Mouse (Mus musculus) small intestine, adult 2 months (tissue): ENCODE measurements around the gene Drap1. TPM values are rescaled to one million over a fixed set of nuclear protein-coding genes. Genes with fewer than 3 reads are reported as not detected.

ENCODE experiments used
- H3K27ac ChIP-seq: fragments of 200-500 bp; 2 replicates; pipeline ENCODE4 v1.5.1; 2012; ENCODE audit warnings: low read depth, low read length, control low read depth, inconsistent platforms; ENCODE audit not compliant: insufficient read depth
- H3K27me3 ChIP-seq: fragments of 200-500 bp; 2 replicates; pipeline ENCODE4 v1.6.1; 2012; ENCODE audit warnings: mild to moderate bottlenecking, moderate library complexity, low read length, inconsistent platforms; ENCODE audit not compliant: control insufficient read depth, insufficient read depth
- H3K36me3 ChIP-seq: fragments of 200-500 bp; 2 replicates; pipeline ENCODE4 v1.6.1; 2012; ENCODE audit warnings: mild to moderate bottlenecking, low read length, control low read depth, inconsistent platforms; ENCODE audit not compliant: control insufficient read depth, insufficient read depth
- H3K4me1 ChIP-seq: fragments of 200-500 bp; 2 replicates; pipeline ENCODE4 v1.6.1; 2012; ENCODE audit warnings: low read length, inconsistent platforms, mixed read lengths; ENCODE audit not compliant: control insufficient read depth, insufficient read depth, insufficient read length
- H3K4me3 ChIP-seq: fragments of 200-500 bp; 2 replicates; pipeline ENCODE4 v1.5.1; 2012; ENCODE audit warnings: low read depth, mild to moderate bottlenecking, control low read depth, inconsistent platforms, low read length, moderate library complexity
- CTCF ChIP-seq: fragments of 200-500 bp; IDR thresholded peaks from 2 replicates; pipeline ENCODE4 v1.5.1; 2012; ENCODE audit warnings: low read depth, mild to moderate bottlenecking, control low read depth, inconsistent platforms, low read length, moderate library complexity, mixed read lengths; ENCODE audit not compliant: insufficient replicate concordance, insufficient read length; ENCODE audit errors: extremely low read depth
- POLR2A ChIP-seq: fragments of 200-500 bp; IDR thresholded peaks from 2 replicates; pipeline ENCODE4 v1.6.1; 2012; ENCODE audit warnings: low read depth, mild to moderate bottlenecking, control low read depth, inconsistent platforms, low read length, moderate library complexity
- WGBS: fragments of 180-500 bp; shearing (Covaris S2); methylation state at CpG from one replicate; pipeline ENCODE4 v1.1.7; 2018; 5-methylcytosine and 5-hydroxymethylcytosine counted together
- polyA plus RNA-seq: library from polyadenylated mRNA; depleted of rRNA; stranded (reverse); fragments of >200 nt; gene quantifications from 2 replicates; pipeline ENCODE4 v1.2.3, GENCODE M21; 2012

The Drap1 gene
- polyA plus RNA-seq, 1 experiment = 63.2 TPM

DNA sequence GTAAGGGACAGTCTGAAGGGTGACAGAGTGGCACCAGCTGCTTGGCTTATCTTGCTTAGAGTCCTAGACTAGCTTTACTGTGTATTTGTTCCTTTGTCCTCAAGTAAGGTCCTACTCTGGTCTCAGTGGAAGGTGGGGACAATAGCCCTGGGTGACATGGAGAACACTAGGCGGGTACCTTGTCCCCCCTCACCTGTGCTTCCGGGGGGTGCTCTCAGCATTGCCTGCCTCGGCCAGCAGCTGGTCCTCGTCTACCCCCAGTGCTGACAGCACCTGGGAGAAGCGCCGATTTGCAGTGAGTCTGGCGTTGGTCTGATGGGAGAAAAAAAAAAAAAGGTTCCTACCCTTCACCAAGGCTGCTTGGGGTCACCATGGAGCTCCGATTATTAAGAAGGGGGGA lies 34.4 kb downstream of the Drap1 start:
- Histone ChIP-seq H3K36me3 (no peaks in the 10 kb centered on the region; the same call in 1 of the 2 replicates), H3K4me1 (peaks cover 11% of the 10 kb centered on the region; the same call in 1 of the 2 replicates), H3K4me3 (no peak overlapping the region), H3K27ac (peak overlapping the region; percentile 93), H3K27me3 (no peaks in the 10 kb centered on the region)
- TF ChIP-seq CTCF (no peak), POLR2A (no peak)
- whole genome bisulfite sequencing = 54% methylated on average over 8 of the region's 8 CpGs

DNA sequence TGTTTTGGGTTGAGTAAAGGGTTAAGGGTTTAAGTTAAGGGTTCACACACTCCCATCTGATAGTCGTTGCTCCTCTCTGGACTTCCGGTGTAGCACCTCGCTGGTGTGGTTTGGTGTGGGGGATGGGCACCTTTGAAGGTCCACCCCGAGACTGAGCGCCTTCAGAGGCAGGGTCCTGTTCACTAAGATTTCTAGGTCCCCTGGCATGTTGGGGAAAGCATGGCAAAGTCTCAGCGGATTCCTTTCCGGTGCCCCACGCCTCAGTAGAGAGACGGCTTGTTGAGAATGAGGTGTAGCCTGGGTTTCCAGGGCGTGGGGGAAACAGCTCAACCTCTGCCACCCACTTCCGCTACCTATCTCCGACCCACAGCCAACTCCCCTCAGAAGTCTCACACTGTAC lies 35.1 kb downstream of the Drap1 start:
- peaks cover 2% of the 10 kb centered on the region for H3K36me3 ChIP-seq
- 4% methylated on average over 12 of the region's 12 CpGs for WGBS
- peak overlapping the region; percentile 95 for H3K4me3 ChIP-seq
- H3K27me3 ChIP-seq = no peaks in the 10 kb centered on the region
- peaks cover 11% of the 10 kb centered on the region; the same call in 1 of the 2 replicates for H3K4me1 ChIP-seq
- TF ChIP-seq POLR2A = peak; percentile 29; the same call in 1 of the 2 replicates
- TF ChIP-seq CTCF = no peak
- peak overlapping the region; percentile 93 for H3K27ac ChIP-seq

DNA sequence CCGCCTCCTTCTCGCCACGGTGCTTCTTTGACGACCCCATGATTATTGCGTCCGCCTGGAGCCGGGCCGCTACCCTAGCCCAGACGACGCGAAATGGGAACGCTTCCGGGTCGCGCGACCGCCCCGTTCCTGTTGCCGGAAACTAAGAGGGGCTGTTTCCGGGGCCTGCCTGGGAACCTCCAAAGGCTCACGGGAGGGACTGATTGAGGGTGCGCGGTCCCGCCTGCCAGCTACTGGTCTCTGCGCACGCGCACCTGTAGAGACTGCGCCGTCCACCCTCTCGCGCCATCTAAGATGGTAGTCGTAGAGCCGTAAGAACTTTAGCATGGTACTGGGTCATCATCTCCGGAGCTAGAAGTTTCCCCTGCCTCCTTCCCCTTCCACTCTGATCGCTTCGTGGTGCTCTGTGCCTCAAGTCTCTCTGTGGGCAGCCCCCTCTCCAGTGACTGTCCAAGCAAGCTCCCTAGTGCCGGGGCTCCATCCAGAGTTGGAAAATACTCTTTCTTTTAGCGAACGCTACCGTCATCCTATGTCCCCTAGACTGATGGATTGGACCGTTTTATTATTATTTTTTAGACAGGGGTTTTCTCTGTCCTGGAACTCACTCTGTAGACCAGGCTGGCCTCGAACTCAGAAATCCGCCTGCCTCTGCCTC lies 36.1 kb downstream of the Drap1 start, which contains the start of gene Sart1:
TSS of gene Sart1 (minus strand) at position 116 of the 655 bp plus-strand sequence.
- no peak for TF ChIP-seq CTCF
- TF ChIP-seq POLR2A = peak; percentile 85; the same call in 1 of the 2 replicates
- Histone ChIP-seq H3K4me1 (peaks cover 11% of the 10 kb centered on the region; the same call in 1 of the 2 replicates), H3K27ac (peak within 1 kb of the TSS; percentile 93), H3K36me3 (peaks cover 12% of the 10 kb centered on the region), H3K4me3 (peak within 1 kb of the TSS; percentile 95), H3K27me3 (no peaks in the 10 kb centered on the region)
- WGBS = under 1% methylated on average over 43 of the region's 43 CpGs

DNA sequence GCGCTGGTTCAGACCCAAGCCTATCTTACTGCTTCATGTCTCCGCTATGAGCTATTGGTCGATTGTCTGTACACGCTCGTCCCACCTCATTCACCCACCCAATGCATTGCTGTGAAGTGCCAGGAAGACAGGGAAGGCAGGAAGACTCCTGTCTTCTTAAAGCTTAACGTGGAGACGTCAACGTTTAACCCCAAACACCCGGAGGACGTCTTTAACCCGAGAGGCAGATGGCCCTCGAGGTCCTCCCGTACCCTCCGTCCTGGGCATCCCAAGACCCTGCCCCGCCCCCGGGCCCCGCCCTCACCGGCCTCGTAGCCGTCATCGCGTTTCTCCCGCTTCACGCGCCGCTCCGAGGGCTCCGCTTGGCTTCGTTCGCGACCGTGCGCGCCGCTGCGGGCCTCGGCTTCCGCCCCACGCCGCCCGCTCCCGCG lies 36.8 kb downstream of the Drap1 start:
- under 1% methylated on average over 43 of the region's 43 CpGs for WGBS
- H3K27me3 ChIP-seq = no peaks in the 10 kb centered on the region

DNA sequence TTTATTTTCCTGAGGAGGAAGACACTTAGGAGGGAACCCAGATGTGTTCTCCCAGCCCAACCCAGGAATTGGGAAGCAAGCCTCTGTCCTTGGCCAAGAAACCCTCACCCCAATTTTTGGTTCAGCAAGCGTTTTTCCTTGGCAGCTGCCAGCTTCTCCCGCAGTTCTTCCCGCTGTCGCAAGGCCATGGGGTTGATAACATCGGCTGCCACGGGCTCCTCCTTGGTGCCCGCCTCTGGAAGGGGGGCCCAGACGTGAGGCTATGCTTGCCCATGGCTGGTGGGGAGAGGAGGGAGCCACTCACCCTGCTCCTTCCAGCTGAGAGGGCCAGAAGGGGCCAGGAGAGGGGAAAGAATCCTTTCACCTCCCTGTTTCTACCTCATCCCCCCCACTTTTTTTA lies 40.1 kb downstream of the Drap1 start:
- H3K4me3 ChIP-seq = no peak overlapping the region
- peaks cover 5% of the 10 kb centered on the region; the same call in 1 of the 2 replicates for H3K4me1 ChIP-seq
- H3K27ac ChIP-seq = no peak overlapping the region
- H3K36me3 ChIP-seq = peaks cover 51% of the 10 kb centered on the region
- no peaks in the 10 kb centered on the region for H3K27me3 ChIP-seq
- WGBS = 88% methylated on average over 8 of the region's 8 CpGs
- TF ChIP-seq CTCF = no peak
- TF ChIP-seq POLR2A = no peak

More for the DNA sequence above, 36.8 kb downstream of the Drap1 start:
- Histone ChIP-seq H3K4me1 (peaks cover 11% of the 10 kb centered on the region; the same call in 1 of the 2 replicates), H3K27ac (peak overlapping the region; percentile 63), H3K4me3 (peak overlapping the region; percentile 95), H3K36me3 (peaks cover 19% of the 10 kb centered on the region)
- TF ChIP-seq CTCF (no peak), POLR2A (no peak)

DNA sequence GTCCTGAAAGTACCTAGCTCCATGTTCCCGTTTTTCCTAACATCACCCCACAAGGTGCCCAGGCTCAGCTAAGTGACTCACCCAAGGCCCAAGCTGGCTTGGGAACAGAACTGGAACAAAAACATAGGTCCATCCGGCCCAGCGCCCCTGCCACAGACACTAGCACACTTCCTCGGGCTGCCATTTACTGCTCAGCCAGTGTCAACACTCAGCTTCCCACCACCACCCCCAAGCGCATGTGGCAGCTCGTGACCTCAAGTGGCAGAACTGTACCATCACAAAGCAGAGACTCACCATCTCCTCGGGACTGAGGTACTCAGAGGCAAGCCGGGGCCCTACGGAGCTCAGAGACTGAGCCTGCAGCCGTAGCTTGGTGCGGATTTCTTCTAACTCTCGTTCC lies 41.5 kb downstream of the Drap1 start:
- peaks cover 65% of the 10 kb centered on the region for H3K36me3 ChIP-seq
- TF ChIP-seq POLR2A (no peak), CTCF (no peak)

DNA sequence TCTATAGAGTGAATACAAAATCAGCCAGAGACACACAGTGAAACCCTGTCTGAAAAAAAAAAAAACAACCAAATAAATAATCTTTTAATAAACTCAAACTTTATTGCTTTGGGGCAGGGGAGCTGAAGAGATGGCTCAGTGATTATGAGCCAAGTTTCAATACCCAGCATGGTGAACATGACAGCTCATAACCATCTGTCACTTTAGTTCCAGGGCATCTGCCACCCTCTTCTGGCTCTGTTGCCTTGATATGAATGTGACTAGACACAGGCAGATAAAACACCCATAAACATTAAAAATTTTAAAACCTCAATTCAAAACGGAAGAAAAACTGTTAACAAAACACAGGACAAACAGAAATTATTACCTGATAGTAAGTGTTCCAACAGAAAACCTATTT lies 47.3 kb downstream of the Drap1 start:
- Histone ChIP-seq H3K36me3 (peaks cover 45% of the 10 kb centered on the region), H3K4me1 (peaks cover 17% of the 10 kb centered on the region; the same call in 1 of the 2 replicates)
- 87% methylated on average over 1 of the region's 1 CpGs for WGBS

More for the DNA sequence above, 41.5 kb downstream of the Drap1 start:
- 96% methylated on average over 12 of the region's 12 CpGs for WGBS
- Histone ChIP-seq H3K4me3 (no peak overlapping the region), H3K4me1 (no peaks in the 10 kb centered on the region; the same call in 1 of the 2 replicates), H3K27ac (no peak overlapping the region), H3K27me3 (no peaks in the 10 kb centered on the region)

More for the DNA sequence above, 47.3 kb downstream of the Drap1 start:
- TF ChIP-seq CTCF (no peak), POLR2A (no peak)
- Histone ChIP-seq H3K27me3 (no peaks in the 10 kb centered on the region), H3K4me3 (no peak overlapping the region), H3K27ac (no peak overlapping the region)
